Mouse (Mus musculus) adipocyte (in vitro differentiated cells): ENCODE data around the gene Gipc2.
A peak's percentile ranks its signal among the peaks of the same experiment; 100 is the strongest.
"Not testable (repeated sequence)": the region's sequence is repeated elsewhere in the genome, so short reads cannot be mapped to it uniquely, and the experiment has no call there.

ENCODE experiments used
- DNase-seq: peaks from one replicate; pipeline ENCODE4 v3.0.0-alpha.2; 2016; ENCODE audit warnings: low spot score

The Gipc2 gene

DNA sequence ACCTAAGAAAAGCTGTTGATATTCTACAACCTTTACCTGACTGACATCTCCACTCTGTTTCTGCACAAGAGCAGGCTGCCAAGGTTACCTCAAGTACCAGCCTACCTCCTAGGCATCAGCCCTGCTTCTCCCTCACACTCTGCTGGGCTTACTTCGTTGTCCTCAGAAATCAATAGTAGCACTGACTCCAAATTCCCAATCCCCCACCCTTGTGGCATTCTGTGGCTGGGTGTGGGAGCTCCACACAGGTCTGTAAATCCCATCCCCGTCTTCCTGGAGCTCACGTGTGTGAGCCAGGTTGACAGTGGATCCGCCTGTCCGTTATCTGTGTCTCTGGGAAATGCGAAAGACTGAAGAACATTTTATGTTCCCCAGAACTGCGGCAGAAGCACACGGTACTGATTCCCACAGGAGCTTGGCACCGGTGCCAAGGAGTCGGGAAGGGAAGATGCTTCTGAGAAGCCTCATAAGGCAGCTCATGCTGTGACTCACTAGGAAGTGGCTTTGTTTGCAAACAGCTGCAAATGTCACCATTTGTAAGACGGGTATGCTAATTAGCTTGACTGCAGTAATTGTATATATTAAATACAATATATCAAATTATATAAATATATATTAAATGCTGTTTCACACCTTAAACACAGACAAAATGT lies 10.6 kb downstream of the Gipc2 start:
- no peak for DNase-seq

DNA sequence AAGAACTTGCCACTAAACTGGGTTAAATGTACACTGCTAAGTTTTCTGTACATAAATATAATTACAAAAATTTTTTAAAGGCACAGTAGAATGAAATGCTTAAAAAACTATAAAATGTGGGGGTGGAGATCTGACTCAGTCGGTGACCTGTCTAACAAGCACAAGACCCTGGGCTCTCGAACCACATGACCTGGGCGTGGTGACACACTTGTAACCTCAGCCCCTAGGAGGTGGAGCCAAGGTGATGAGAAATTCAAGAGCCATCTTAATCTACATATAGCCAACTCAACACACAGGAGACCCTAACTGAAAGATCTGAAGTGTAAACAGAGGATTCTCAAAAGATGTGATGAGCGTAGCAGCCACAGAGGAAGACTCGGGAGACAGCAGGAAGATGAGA lies 11.9 kb downstream of the Gipc2 start:
- DNase-seq = no peak

DNA sequence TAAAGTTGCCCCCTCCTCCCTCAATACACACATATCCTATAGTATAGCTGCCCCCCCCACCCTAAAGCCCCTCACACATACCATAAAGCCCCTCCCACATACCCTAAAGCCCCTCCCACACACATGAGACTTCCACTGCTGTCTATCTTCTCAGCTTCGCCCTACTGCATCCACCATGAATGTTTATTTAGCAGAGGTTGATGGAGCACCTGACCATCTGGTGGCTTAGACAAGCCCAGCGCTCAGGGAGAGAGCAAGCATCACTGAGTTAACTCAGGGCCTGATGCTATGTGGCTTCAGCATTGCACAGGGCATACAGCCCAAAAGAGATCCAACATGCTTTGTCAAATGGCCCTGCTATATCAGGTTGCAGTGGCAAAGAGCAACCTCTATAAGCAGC lies 12.9 kb downstream of the Gipc2 start:
- DNase-seq = no peak

DNA sequence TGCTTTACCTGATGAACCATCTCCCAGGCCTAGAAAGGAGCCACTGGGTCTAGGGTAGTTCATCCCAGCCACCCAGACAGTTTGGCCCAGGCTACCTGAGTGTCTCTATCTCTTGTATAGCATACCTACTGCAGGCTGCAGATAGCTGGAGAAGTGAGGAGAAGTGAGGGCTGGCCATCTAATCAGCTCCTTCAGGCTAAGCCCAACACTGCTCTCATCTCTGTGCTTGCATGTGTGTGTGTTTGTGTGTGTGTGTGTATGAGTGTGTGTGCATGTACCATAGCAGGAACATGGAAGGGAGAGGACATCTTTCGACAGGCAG lies 13.6 kb downstream of the Gipc2 start:
- DNase-seq = no peak

- DNase-seq = no peak
Measured at GRCm38 (mm10) chr3:152151725-152152482, 14.1 kb downstream of the Gipc2 start.

- no peak for DNase-seq
Measured at GRCm38 (mm10) chr3:152149863-152150262, 16.2 kb downstream of the Gipc2 start.

GRCm38 (mm10) chr3:152149449-152149848 lies 16.6 kb downstream of the Gipc2 start:
- no peak for DNase-seq

- DNase-seq = peak; percentile 52
Measured at GRCm38 (mm10) chr3:152147085-152147831, 18.8 kb downstream of the Gipc2 start.

- peak; percentile 89 for DNase-seq
Measured at GRCm38 (mm10) chr3:152145186-152145585, 20.8 kb downstream of the Gipc2 start.

DNA sequence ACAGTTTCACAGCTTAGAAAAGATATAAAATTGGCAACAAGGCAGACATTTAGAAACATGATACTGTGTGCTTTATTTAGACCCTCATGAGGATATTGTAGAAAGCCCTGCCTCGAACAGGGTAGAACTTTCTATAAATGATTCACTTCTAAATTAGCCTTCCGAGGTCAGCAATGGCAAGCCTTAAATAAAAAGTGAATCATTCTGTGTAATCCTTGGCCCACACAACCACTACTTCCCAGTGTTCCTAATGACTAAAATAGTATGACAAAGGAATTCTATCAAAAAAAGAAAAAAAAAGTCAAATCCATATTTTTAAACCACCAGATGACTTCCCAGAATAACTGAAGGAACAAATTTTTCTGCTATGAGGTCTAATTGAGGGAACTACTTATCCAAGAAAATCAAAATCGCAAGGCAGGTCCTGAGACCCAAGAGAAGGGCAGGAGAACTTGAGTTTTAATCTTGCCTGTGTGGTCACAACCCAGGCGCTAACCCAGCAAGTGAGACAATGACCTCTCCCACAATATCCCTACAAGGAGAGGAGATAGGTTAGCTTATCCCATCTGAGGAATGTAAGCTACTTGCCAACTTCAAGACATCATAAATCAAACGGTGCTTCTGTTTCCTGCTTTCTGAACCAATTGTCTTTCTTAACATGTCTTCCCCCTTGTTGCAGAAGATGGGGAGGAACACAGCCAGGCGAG lies 22.9 kb downstream of the Gipc2 start:
- peak; percentile 55 for DNase-seq

- DNase-seq = peak; percentile 20
Measured at GRCm38 (mm10) chr3:152142146-152142545, 23.9 kb downstream of the Gipc2 start.

GRCm38 (mm10) chr3:152139308-152139707 lies 26.7 kb downstream of the Gipc2 start:
- DNase-seq = not testable (repeated sequence)

DNA sequence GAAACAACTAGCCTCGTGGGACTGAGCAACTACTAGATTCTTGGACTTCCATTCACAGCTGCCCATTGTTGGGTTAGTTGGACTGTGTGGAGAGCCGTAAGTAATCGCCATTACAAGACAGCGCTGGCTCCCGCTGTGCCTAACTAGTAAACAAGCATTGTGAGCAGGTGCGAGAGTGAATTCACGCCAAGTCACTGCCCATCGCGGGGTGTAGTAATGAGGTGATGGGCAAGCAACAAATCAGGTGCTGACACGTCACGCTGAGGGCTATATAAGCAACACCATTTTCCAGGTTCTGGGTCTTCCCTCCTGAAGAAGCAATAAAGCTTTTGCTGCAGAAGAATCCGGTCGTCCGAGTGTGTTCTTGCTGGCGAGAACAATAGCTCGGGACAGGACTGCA lies 29.9 kb downstream of the Gipc2 start:
- not testable (repeated sequence) for DNase-seq

DNA sequence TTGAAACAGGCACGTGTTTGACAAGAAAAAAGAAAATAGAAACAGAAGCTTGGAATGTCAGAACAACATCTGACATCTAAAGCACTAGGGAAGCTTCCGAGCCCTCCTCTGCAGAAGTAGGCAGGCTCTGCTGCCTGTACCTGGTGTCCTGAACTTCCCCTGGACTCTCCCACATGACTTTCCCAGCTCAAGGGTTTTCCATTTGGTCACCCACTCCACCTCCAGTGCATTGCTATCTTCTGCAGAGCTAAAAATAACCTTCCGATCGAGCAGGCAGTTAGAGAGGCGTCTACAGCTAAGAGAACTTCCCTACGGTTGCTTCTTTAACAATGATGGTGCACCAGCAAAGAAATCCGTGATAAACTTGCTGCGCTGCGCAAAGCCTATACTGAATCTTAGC lies 32.4 kb downstream of the Gipc2 start:
- no peak for DNase-seq

- no peak for DNase-seq
Measured at GRCm38 (mm10) chr3:152130963-152131362, 35.1 kb downstream of the Gipc2 start.

DNA sequence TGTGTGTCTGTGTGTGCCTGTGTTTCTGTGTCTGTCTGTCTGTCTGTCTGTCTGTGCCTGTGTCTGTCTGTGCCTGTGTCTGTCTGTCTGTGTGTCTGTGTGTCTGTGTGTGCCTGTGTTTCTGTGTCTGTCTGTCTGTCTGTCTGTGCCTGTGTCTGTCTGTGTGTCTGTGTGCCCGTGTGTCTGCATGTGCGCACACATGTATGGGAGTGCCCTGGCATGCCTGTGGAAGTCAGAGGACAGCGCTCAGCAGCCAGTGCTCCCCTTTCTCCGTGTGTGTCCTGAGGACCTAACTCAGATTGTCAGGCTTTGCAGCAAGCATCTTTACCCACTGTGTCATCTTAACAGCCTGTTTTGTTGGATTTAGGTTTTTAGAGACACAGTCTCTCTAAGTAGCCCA lies 36.6 kb downstream of the Gipc2 start:
- not testable (repeated sequence) for DNase-seq

- DNase-seq = no peak
Measured at GRCm38 (mm10) chr3:152128631-152129030, 37.4 kb downstream of the Gipc2 start.

DNA sequence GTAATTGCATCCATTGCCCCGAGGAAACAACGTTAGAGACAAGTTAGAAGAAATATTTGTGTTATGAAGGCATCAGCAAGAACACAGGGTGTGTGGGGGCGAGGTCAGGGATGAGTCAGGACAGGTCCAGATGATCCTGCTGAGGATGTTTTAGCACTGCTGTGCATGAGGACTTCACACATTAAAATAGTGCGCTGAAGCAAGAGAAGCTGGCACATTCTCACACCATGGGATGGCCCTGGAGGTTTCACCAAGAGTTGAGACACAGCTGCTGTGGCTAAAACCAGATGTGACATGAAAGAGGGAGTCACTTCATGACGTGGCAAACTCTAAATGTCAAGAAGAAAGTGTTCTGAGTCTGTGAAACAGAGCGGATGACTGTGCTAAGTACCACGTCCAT lies 38.9 kb downstream of the Gipc2 start:
- DNase-seq = no peak

DNA sequence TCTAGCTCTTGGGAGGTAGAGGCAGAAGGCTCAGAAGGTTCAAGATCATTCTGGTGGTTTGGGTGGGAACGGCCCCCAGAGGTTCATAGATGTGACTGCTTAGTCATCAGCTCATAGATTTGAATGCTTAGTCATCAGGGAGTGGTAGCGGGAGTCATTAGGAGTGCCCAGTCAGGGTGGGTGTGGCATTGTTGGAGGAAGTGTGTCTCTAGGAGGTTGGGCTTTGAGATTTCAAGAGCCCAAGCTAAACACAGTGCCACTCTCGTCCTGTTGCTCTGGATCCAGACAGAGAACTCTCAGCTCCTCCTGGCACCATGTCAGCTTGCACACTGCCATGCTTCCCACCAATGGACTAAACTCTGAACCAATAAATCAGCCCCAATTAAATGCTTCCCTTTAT lies 43.3 kb downstream of the Gipc2 start:
- peak; percentile 78 for DNase-seq

GRCm38 (mm10) chr3:152122101-152122500 lies 43.9 kb downstream of the Gipc2 start:
- DNase-seq = peak; percentile 97

DNA sequence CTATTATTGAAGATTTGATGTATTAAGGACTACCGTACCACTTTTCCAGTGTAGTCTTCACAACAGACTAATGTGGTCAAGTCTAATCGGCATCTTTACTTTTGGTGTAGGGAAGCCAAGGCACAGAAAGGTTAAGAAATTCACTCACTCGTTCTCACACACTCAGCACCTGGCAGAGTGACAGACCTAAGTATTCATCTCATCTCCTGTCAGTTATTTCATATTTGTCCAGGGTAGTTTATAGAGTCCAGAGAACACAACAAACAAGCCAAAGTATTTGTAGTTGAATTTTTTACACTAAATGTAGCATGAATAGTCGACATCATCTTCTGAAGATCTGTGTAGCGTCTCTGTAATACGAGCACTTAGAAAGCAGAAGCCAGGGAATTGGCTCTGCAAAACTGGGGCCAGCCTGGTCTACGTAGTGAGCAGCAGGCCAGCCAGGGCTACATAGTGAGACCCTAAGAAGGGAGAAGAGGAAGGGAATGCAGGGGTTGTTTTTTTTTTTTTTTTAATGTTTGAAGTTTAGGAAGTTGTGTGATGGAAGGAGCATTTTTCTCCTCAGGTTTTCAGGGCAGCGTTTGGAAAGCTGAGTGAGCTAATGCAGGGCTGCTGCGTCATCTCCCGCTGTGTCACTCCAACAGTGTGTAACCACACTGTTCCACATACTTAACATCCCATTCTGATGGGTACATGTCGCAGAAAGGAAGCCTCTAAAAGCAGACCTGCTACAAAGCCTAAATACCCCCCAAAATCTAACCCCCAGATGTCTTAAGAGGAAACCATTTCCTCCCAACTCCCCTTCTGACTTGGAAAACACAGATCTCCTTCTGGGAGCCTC lies 44.6 kb downstream of the Gipc2 start:
- DNase-seq = peak; percentile 25

GRCm38 (mm10) chr3:152119987-152120386 lies 46.0 kb downstream of the Gipc2 start:
- DNase-seq = no peak
